Mouse (Mus musculus): Measurements from ENCODE around the gene Nufip1. TPM values are rescaled to one million over a fixed set of nuclear protein-coding genes. Genes with fewer than 3 reads are reported as not detected.

Gene Nufip1
- total RNA-seq (2017), result 27.1 and 27.3 TPM in 2 replicates

DNA sequence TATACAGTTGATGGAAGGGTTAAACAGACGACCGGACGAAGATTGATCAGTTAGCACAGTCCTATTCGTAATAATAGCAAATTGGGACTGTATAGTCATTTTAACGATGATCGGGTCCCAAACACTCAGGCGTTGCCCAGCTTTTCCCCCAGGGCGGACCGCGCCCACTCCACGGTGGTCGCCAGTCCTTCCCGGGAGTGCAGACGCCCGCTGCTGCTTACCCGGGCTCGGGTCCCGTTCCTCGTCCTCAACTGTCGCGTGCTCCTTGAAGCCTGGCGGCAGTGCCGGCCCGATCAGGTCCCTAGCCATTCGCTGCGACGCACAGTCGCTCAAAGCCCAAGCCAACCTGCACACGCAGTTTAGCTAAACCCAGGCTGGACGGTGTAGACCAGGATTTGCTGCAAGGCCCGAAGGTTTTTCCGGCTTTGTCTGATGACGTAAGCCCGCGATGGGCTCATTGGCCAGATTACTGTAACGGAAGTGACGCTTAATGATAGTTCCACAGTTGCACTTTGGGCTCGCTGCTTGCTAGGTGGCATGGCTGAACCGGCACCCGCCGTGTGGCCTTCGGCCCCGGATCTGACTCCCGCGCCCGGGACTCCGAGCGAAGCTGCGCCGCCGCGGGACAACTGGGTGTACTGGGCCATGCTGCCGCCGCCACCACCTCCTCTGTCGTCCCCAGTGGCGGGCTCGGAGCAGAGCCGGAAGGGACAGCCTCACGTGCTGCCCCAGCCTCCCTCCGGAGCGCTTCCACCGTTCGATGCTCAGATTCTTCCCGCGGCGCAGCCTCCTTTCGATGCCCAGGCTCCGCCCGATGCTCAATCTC lies at the start of gene Nufip1, which contains the start of gene Gpalpp1:
TSS of gene Nufip1 (plus strand) at position 496 of the 826 bp plus-strand sequence.
TSS of gene Gpalpp1 (minus strand) at position 365 of the 826 bp plus-strand sequence.
- ATAC-seq (replicated peaks in 1 of 2; ENCODE audit: insufficient read depth in 1 of 2, low FRiP score in 2 of 2, low TSS enrichment in 1 of 2, low read depth in 1 of 2, poor library complexity in 2 of 2, severe bottlenecking in 2 of 2), result peak; percentile 98

GRCm38 (mm10) chr14:76067237-76067636 lies 43.5 kb upstream of the Nufip1 start:
- no peak for ATAC-seq (replicated peaks in 1 of 2; ENCODE audit: insufficient read depth in 1 of 2, low FRiP score in 2 of 2, low TSS enrichment in 1 of 2, low read depth in 1 of 2, poor library complexity in 2 of 2, severe bottlenecking in 2 of 2)

GRCm38 (mm10) chr14:76068296-76068695 lies 42.4 kb upstream of the Nufip1 start:
- ATAC-seq (replicated peaks in 1 of 2; ENCODE audit: insufficient read depth in 1 of 2, low FRiP score in 2 of 2, low TSS enrichment in 1 of 2, low read depth in 1 of 2, poor library complexity in 2 of 2, severe bottlenecking in 2 of 2), result no peak

DNA sequence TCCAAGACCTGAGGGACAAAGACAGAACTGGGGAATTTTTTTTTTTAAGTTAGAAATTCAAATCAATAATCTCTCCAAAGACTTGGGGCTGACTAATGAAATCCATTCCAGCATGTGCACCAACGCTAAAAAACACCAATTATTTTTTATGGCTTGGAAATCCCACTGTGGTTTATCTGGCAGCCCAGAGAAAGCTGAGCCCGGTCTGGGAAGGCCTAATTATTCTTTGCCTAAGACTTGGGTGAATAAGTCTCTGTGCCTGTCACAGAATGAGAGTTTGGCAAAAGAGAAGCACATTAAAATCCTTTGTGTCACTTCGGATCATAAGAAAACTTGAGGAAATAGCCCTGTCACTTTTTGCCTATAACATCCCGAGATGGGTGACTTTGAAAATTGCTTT lies 41.4 kb upstream of the Nufip1 start:
- no peak for ATAC-seq (replicated peaks in 1 of 2; ENCODE audit: insufficient read depth in 1 of 2, low FRiP score in 2 of 2, low TSS enrichment in 1 of 2, low read depth in 1 of 2, poor library complexity in 2 of 2, severe bottlenecking in 2 of 2)

GRCm38 (mm10) chr14:76072626-76073025 lies 38.1 kb upstream of the Nufip1 start:
- no peak for ATAC-seq (replicated peaks in 1 of 2; ENCODE audit: insufficient read depth in 1 of 2, low FRiP score in 2 of 2, low TSS enrichment in 1 of 2, low read depth in 1 of 2, poor library complexity in 2 of 2, severe bottlenecking in 2 of 2)

- ATAC-seq (replicated peaks in 1 of 2; ENCODE audit: insufficient read depth in 1 of 2, low FRiP score in 2 of 2, low TSS enrichment in 1 of 2, low read depth in 1 of 2, poor library complexity in 2 of 2, severe bottlenecking in 2 of 2), result no peak
These were observed 36.5 kb upstream of the Nufip1 start for GRCm38 (mm10) chr14:76074206-76074605.

GRCm38 (mm10) chr14:76075721-76076120 lies 35.0 kb upstream of the Nufip1 start:
- no peak for ATAC-seq (replicated peaks in 1 of 2; ENCODE audit: insufficient read depth in 1 of 2, low FRiP score in 2 of 2, low TSS enrichment in 1 of 2, low read depth in 1 of 2, poor library complexity in 2 of 2, severe bottlenecking in 2 of 2)

- ATAC-seq (replicated peaks in 1 of 2; ENCODE audit: insufficient read depth in 1 of 2, low FRiP score in 2 of 2, low TSS enrichment in 1 of 2, low read depth in 1 of 2, poor library complexity in 2 of 2, severe bottlenecking in 2 of 2), result no peak
These were observed 34.1 kb upstream of the Nufip1 start for GRCm38 (mm10) chr14:76076602-76077001.

- peak; percentile 25 to 60; a peak in 2 of 4 replicates for ATAC-seq (replicated peaks in 1 of 2; ENCODE audit: insufficient read depth in 1 of 2, low FRiP score in 2 of 2, low TSS enrichment in 1 of 2, low read depth in 1 of 2, poor library complexity in 2 of 2, severe bottlenecking in 2 of 2)
These were observed 33.6 kb upstream of the Nufip1 start for GRCm38 (mm10) chr14:76077088-76077491.

DNA sequence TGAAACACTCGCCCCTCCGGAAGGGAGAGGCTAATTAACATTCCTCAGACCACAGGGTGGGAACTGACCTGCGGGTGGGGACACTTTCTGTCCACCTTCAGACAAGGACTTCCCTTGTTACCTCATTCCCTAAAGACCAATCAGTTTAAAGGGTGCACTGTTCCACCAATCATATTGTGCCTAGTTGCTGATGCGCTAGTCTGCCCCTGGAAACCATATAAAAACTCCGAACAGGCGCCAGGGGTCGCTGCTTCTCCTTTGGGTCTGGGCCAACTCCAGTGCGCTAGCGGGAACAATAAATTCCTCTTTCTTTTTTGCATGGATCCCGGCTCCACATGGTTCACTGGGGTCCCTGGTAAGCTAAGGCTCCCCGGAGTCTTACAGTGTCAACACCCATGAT lies 29.2 kb upstream of the Nufip1 start:
- no peak for ATAC-seq (replicated peaks in 1 of 2; ENCODE audit: insufficient read depth in 1 of 2, low FRiP score in 2 of 2, low TSS enrichment in 1 of 2, low read depth in 1 of 2, poor library complexity in 2 of 2, severe bottlenecking in 2 of 2)

GRCm38 (mm10) chr14:76082086-76082636 lies 28.5 kb upstream of the Nufip1 start:
- no peak for ATAC-seq (replicated peaks in 1 of 2; ENCODE audit: insufficient read depth in 1 of 2, low FRiP score in 2 of 2, low TSS enrichment in 1 of 2, low read depth in 1 of 2, poor library complexity in 2 of 2, severe bottlenecking in 2 of 2)

DNA sequence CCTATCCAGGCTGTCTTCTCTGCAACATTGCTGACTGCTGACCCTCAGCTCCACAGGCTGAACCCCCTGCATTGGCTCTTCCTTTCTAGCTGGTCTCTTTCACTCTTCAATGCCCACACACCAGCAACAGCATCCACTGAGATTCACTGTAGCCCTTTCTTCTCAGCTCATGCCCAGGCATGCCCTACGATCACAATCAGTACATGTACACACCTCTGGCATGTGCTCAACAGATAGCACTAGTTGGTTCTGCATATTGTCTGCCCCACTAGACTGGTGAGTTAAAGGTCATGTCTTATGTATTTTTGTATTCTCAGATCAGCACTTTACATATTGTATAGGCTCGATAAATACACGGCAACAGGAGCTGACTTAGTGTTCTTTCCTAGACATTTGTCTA lies 26.5 kb upstream of the Nufip1 start:
- no peak for ATAC-seq (replicated peaks in 1 of 2; ENCODE audit: insufficient read depth in 1 of 2, low FRiP score in 2 of 2, low TSS enrichment in 1 of 2, low read depth in 1 of 2, poor library complexity in 2 of 2, severe bottlenecking in 2 of 2)

DNA sequence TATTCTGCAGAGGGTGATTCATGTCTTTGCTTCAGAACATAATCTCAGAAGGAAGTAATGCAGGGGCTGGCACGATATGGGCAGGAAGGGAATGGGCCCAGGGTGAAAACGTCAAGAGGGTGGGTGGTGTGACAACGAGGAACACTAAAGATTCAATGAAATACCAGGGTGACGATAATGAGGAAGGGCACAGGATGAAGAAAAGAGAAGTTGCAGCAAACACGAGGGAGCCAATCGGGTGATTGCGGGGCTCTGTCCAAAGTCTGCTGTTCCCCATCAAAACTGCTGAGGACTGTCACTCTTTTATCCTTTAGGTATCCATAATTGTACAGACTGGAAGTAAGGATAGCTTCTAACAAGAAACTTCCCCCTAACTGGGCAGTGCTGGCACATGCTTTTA lies 13.4 kb upstream of the Nufip1 start:
- no peak for ATAC-seq (replicated peaks in 1 of 2; ENCODE audit: insufficient read depth in 1 of 2, low FRiP score in 2 of 2, low TSS enrichment in 1 of 2, low read depth in 1 of 2, poor library complexity in 2 of 2, severe bottlenecking in 2 of 2)

DNA sequence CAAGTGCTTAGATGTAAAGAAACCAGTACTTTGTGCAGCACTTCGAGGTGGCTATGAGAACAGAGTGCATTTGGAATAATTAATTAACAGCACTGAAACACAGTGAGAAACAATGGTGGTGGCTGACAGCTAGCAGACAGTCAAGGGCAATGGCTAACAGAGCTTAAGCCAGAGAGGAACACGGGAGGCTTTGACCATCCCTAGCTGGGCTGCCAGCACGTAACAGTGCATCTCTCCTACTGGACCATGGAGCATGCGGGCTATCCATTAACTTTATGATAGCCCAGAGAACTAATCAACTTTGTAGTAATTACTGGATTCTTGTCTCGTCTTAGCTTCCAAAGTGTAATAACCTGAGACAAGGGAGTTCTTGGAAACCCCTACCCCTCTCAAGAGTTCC lies 12.9 kb upstream of the Nufip1 start:
- ATAC-seq (replicated peaks in 1 of 2; ENCODE audit: insufficient read depth in 1 of 2, low FRiP score in 2 of 2, low TSS enrichment in 1 of 2, low read depth in 1 of 2, poor library complexity in 2 of 2, severe bottlenecking in 2 of 2), result no peak

GRCm38 (mm10) chr14:76099543-76099942 lies 11.1 kb upstream of the Nufip1 start:
- no peak for ATAC-seq (replicated peaks in 1 of 2; ENCODE audit: insufficient read depth in 1 of 2, low FRiP score in 2 of 2, low TSS enrichment in 1 of 2, low read depth in 1 of 2, poor library complexity in 2 of 2, severe bottlenecking in 2 of 2)

DNA sequence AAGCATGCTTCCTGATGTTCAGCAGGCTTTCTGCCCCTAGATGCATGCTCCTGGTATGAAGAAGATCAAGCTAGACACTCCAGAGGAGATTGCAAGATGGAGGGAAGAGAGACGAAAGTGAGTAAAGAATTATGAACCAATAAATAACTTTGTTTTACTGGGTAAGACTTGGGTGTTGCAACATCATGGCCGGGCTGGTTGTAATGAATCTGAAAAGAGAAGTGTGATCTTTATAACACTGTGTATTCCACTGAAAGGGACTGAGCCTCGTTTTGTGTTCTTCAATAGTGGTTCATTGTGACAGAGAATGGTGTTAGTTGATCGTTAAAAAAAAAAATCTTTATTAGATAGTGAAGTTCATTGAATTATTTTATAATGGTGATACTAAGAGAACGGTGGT lies 5.1 kb downstream of the Nufip1 start:
- ATAC-seq (replicated peaks in 1 of 2; ENCODE audit: insufficient read depth in 1 of 2, low FRiP score in 2 of 2, low TSS enrichment in 1 of 2, low read depth in 1 of 2, poor library complexity in 2 of 2, severe bottlenecking in 2 of 2), result no peak

- no peak for ATAC-seq (replicated peaks in 1 of 2; ENCODE audit: insufficient read depth in 1 of 2, low FRiP score in 2 of 2, low TSS enrichment in 1 of 2, low read depth in 1 of 2, poor library complexity in 2 of 2, severe bottlenecking in 2 of 2)
These were observed 8.3 kb downstream of the Nufip1 start for GRCm38 (mm10) chr14:76118963-76119362.

DNA sequence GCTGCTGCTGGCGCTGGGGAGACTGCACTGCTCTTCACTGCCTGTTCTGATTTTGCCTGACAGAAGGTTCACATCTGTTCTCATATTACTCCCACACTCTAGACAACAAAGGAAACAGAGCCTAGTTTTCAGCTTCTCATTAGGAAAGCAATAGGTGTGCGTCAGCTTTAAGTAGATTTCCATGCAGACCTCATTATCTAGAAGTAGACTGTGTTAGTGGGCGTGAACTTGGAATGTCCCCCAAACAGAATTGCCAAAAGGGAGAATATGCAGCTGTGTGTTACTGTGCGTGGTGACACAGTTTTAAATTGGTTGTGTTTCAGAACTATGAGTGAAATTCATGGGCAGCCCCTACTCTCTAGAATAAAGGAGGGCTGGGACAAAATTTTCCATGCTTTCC lies 9.8 kb downstream of the Nufip1 start:
- ATAC-seq (replicated peaks in 1 of 2; ENCODE audit: insufficient read depth in 1 of 2, low FRiP score in 2 of 2, low TSS enrichment in 1 of 2, low read depth in 1 of 2, poor library complexity in 2 of 2, severe bottlenecking in 2 of 2), result no peak
